Mouse (Mus musculus) embryonic fibroblast, embryonic 13.5 days (primary cell): ENCODE results near the gene Frat1.

ENCODE experiments used
- CTCF ChIP-seq: IDR thresholded peaks from 2 replicates; pipeline ENCODE4 v1.5.1; 2011; ENCODE audit warnings: mild to moderate bottlenecking, control low read depth, low read length, moderate library complexity, borderline replicate concordance; ENCODE audit not compliant: insufficient read depth
- POLR2A ChIP-seq: IDR thresholded peaks from 2 replicates; pipeline ENCODE4 v1.6.1; 2011; ENCODE audit warnings: low read depth, mild to moderate bottlenecking, control low read depth, low read length, moderate library complexity

DNA sequence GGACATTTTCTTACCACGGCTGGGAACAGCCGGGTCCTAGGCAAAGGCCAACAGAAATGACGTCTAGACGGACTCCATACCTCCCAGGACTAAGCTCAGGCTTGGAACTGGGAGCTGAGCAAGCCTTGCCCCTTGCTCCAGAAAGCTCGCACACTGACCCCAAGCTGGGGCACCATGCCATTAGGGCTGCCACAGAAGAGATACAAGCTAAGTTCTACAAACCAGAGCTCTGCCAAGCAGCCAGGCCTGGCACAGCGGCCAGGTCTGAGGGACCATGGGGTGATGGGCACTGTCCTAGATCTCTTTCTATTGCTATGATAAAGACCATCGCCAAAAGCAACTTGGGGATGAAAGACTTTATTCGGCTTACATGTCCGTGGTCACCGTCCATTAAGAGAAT, 17.2 kb upstream of the Frat1 start:
- no peak for TF ChIP-seq POLR2A
- TF ChIP-seq CTCF, result no peak
